Mouse (Mus musculus): ENCODE results near the gene Adamts14. TPM values are rescaled to one million over a fixed set of nuclear protein-coding genes. Genes with fewer than 3 reads are reported as not detected.

Gene Adamts14
- total and polyA plus RNA-seq, 3 experiments = 0.91 to 1.6 (median 1.3) TPM

GRCm38 (mm10) chr10:61152131-61152530 is 121.1 kb downstream of the Adamts14 start:
- Histone ChIP-seq H3K27me3 (ENCODE audit: control insufficient read depth, insufficient read depth, low read length) (no peaks in the 10 kb centered on the region), H3K27ac (no peak overlapping the region), H3K4me3 (no peak overlapping the region), H3K36me3 (ENCODE audit: control insufficient read depth, insufficient read depth, low read length) (no peaks in the 10 kb centered on the region), H3K4me1 (ENCODE audit: control insufficient read depth, insufficient read depth, low read length) (no peaks in the 10 kb centered on the region), H3K79me2 (replicated peaks; ENCODE audit: control insufficient read depth, insufficient read depth, low read length) (no peaks in the 10 kb centered on the region), H3K9ac (ENCODE audit: low read depth, low read length) (no peak overlapping the region)
- intact Hi-C loops (cut with DNase I) = no loop called here
- TF ChIP-seq CTCF (IDR thresholded peaks at IDR 0.05) = no peak
- no peak for TF ChIP-seq EP300 (IDR thresholded peaks at IDR 0.05; ENCODE audit: insufficient read depth, low read depth, low read length)
- TF ChIP-seq POLR2A (IDR thresholded peaks at IDR 0.05; ENCODE audit: insufficient read depth, low read depth, low read length) = no peak
- no peak for DNase-seq

- WGBS = 44% methylated on average over 6 of the region's 6 CpGs
- DNase-seq = no peak
- H3K36me3 ChIP-seq (ENCODE audit: control insufficient read depth, insufficient read depth, low read length) = no peaks in the 10 kb centered on the region
- no peaks in the 10 kb centered on the region; the same call in 1 of the 2 replicates for H3K4me1 ChIP-seq (ENCODE audit: control insufficient read depth, insufficient read depth, low read length)
- no peak overlapping the region for H3K4me3 ChIP-seq
- no peak overlapping the region for H3K9ac ChIP-seq (ENCODE audit: low read depth, low read length)
- intact Hi-C loops (cut with DNase I) = no loop called here
- no peak for TF ChIP-seq POLR2A (IDR thresholded peaks at IDR 0.05; ENCODE audit: insufficient read depth, low read depth, low read length)
- no peak for TF ChIP-seq CTCF (IDR thresholded peaks at IDR 0.05)
- no peak for TF ChIP-seq EP300 (IDR thresholded peaks at IDR 0.05; ENCODE audit: insufficient read depth, low read depth, low read length)
- H3K27ac ChIP-seq = no peak overlapping the region
- H3K79me2 ChIP-seq (replicated peaks; ENCODE audit: control insufficient read depth, insufficient read depth, low read length) = no peaks in the 10 kb centered on the region
- H3K27me3 ChIP-seq (ENCODE audit: control insufficient read depth, insufficient read depth, low read length) = no peaks in the 10 kb centered on the region
Observed at GRCm38 (mm10) chr10:61150616-61151015, 122.6 kb downstream of the Adamts14 start.

DNA sequence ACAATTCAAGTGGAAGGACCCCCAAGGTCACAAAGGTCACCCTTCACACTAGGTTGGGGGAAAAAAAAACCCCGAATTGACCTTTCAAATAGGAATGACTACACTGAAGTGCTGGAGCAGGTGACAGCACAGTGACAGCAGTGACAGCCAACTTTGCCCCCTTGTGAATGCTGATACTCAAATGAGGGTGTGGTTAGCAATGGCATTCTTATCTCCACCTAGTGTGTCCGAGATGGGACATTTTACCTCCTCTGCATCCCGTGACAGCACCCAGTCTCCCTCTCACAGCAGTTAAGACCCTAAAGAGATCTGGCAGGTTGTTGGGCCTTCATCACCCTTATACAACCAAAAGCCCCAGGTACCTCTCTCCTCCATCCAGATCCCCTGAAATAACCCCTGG is 123.8 kb downstream of the Adamts14 start:
- Histone ChIP-seq H3K27ac (no peak overlapping the region), H3K4me1 (ENCODE audit: control insufficient read depth, insufficient read depth, low read length) (peaks cover 3% of the 10 kb centered on the region), H3K4me3 (no peak overlapping the region), H3K27me3 (ENCODE audit: control insufficient read depth, insufficient read depth, low read length) (no peaks in the 10 kb centered on the region), H3K79me2 (replicated peaks; ENCODE audit: control insufficient read depth, insufficient read depth, low read length) (no peaks in the 10 kb centered on the region), H3K9ac (ENCODE audit: low read depth, low read length) (no peak overlapping the region), H3K36me3 (ENCODE audit: control insufficient read depth, insufficient read depth, low read length) (no peaks in the 10 kb centered on the region)
- DNase-seq = no peak
- intact Hi-C loops (cut with DNase I) = no loop called here
- no peak for TF ChIP-seq CTCF (IDR thresholded peaks at IDR 0.05)
- TF ChIP-seq EP300 (IDR thresholded peaks at IDR 0.05; ENCODE audit: insufficient read depth, low read depth, low read length) = no peak
- TF ChIP-seq POLR2A (IDR thresholded peaks at IDR 0.05; ENCODE audit: insufficient read depth, low read depth, low read length) = no peak
- 69% methylated on average over 3 of the region's 3 CpGs for WGBS

DNA sequence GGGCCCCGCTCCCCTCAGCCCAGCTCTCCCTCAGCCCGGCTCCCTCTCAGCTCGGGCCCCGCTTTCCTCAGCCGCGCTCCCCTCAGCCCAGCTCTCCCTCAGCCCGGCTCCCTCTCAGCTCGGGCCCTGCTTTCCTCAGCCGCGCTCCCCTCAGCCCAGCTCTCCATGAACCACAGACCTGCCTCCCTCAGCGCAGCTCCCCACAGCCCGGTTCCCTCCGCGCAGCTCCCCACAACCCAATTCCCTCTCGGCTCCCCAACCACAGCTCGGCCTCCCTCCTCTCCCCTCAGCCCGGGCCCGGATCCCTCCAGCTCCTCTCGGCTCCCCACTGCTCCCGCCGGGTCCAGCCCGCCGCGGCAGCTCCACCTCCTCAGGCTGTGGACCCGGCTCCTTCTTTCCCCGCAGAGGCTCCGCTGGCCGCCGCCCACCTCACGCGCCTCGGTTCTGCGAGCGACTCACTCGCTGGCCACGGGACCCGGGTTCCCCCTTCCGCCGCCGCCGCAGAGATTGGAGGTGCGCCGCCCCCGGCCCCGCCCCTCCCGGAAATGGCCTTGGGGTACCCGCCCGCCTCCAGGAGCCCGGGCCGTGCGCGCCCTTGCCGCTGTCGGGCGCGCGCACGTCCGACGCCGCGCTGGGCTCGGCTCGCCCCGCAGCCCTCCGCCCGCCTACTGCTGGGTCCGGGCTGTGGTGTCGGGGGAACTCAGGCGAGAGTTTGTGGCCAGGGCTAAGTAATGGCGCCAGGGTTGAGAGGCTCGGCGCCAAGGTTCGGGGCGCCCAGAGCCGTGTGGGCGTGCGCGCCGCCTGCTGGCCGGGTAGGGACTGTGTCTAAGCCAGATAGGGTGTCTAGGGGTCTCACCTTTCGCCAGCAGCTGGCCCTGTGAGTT is 125.8 kb downstream of the Adamts14 start, which contains the start of gene Sgpl1:
Gene Sgpl1 (minus strand): TSS at position 547 of the 884 bp plus-strand sequence.
- Histone ChIP-seq H3K27me3 (ENCODE audit: control insufficient read depth, insufficient read depth, low read length) (no peaks in the 10 kb centered on the region), H3K79me2 (replicated peaks; ENCODE audit: control insufficient read depth, insufficient read depth, low read length) (no peaks in the 10 kb centered on the region; the same call in 1 of the 2 replicates), H3K9ac (ENCODE audit: low read depth, low read length) (peak within 1 kb of the TSS; percentile 92), H3K4me1 (ENCODE audit: control insufficient read depth, insufficient read depth, low read length) (peaks cover 3% of the 10 kb centered on the region), H3K4me3 (peak within 1 kb of the TSS; percentile 69), H3K27ac (peak within 1 kb of the TSS; percentile 95), H3K36me3 (ENCODE audit: control insufficient read depth, insufficient read depth, low read length) (peaks cover 2% of the 10 kb centered on the region; the same call in 1 of the 2 replicates)
- no peak for TF ChIP-seq EP300 (IDR thresholded peaks at IDR 0.05; ENCODE audit: insufficient read depth, low read depth, low read length)
- peak; percentile 67 for TF ChIP-seq POLR2A (IDR thresholded peaks at IDR 0.05; ENCODE audit: insufficient read depth, low read depth, low read length)
- TF ChIP-seq CTCF (IDR thresholded peaks at IDR 0.05) = peak; percentile 84
- DNase-seq = peak; percentile 90 to 92
- intact Hi-C loops (cut with DNase I) = no loop called here
- under 1% methylated on average over 81 of the region's 82 CpGs for WGBS

Other genes with a start within 250 kb of the Adamts14 start
- under 1 TPM; 0.50 to 0.86 TPM for gene Pcbd1, start 184.1 kb downstream of the Adamts14 start, total RNA-seq (2021)
- gene Pcbd1, start 184.1 kb downstream of the Adamts14 start, polyA plus RNA-seq (2012; rRNA removed) = 1.8 and 2.5 TPM in 2 replicates
- gene Sgpl1, start 125.7 kb downstream of the Adamts14 start, total RNA-seq (2021) = 10 to 100 TPM; 13.2 to 16.7 TPM
- gene Sgpl1, start 125.7 kb downstream of the Adamts14 start, polyA plus RNA-seq (2012; rRNA removed) = 13.2 and 18.2 TPM in 2 replicates
- gene Tbata, start 101.5 kb downstream of the Adamts14 start, total RNA-seq (2021) = not detected
- 0.32 and 0.45 TPM in 2 replicates for gene Tbata, start 101.5 kb downstream of the Adamts14 start, polyA plus RNA-seq (2012; rRNA removed)
- gene Prf1, start 24.4 kb upstream of the Adamts14 start, total RNA-seq (2021) = under 1 TPM; 0.23 to 0.32 TPM
- gene Prf1, start 24.4 kb upstream of the Adamts14 start, polyA plus RNA-seq (2012; rRNA removed) = 0.12 and 1.3 TPM in 2 replicates
- 10 to 100 TPM; 15.3 to 17.6 TPM for gene Pald1, start 110.1 kb upstream of the Adamts14 start, total RNA-seq (2021)
- 17.7 and 20.4 TPM in 2 replicates for gene Pald1, start 110.1 kb upstream of the Adamts14 start, polyA plus RNA-seq (2012; rRNA removed)
- under 1 TPM in 1 of 2 experiments, not detected in 1; 0.10 TPM for gene Nodal, start 144.5 kb upstream of the Adamts14 start, total RNA-seq (2021)
- 0.04 and 0.38 TPM in 2 replicates for gene Nodal, start 144.5 kb upstream of the Adamts14 start, polyA plus RNA-seq (2012; rRNA removed)
- 10 to 100 TPM; 70.9 to 71.3 TPM for gene Eif4ebp2, start 179.2 kb upstream of the Adamts14 start, total RNA-seq (2021)
- gene Eif4ebp2, start 179.2 kb upstream of the Adamts14 start, polyA plus RNA-seq (2012; rRNA removed) = 53.3 and 71.9 TPM in 2 replicates
- gene Lrrc20, start 202.4 kb upstream of the Adamts14 start, total RNA-seq (2021) = 10 to 100 TPM; 29.9 to 32.0 TPM
- 38.9 and 55.5 TPM in 2 replicates for gene Lrrc20, start 202.4 kb upstream of the Adamts14 start, polyA plus RNA-seq (2012; rRNA removed)